Mouse (Mus musculus) thymus, postnatal 25 days (tissue): ENCODE measurements around the gene Cd37.

Experiments used
- DNase-seq: peaks from one replicate; pipeline ENCODE4 v3.0.0; 2022

Gene Cd37

GRCm38 (mm10) chr7:45234333-45234841, 4.5 kb downstream of the Cd37 start:
- DNase-seq: no peak

DNA sequence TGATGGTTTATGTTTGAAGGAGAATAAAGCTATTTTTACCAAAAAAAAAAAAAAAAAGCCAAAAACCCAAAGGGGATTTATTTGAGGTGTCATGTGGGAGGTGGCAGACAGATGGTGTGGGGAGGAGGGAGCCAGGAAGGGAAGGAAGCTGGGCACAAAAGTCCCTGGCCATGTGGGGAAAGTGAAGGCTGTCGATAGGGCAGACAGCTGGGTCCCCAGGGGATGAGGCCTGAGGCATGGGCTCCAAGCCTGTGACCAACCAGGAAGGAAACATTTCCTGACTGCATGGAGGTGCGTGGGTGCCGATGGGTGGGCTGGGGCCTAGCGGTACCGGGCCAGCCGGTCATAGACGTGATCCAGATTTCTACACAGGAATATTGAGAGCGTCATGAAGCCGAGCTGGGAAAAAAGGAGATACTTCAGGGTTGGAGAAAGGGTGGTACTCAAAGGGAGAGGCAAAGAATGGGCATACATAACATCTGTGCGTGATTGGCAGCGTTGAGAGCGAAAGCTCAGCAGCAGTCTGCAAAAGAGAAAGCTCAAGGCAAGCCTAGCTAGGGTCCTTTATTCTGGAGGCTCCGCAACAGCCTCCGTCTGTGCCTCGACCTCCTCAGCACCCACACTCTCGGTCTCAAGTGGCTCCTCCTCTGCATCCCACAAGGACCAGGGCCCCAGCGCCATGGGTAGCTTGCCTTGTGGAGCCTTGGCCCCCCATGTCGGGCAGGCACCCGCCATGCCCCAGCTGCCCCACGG, 5.2 kb downstream of the Cd37 start:
- no peak for DNase-seq

- DNase-seq: no peak
These were observed 6.0 kb downstream of the Cd37 start for GRCm38 (mm10) chr7:45232716-45233465.

- no peak for DNase-seq
These were observed 7.0 kb downstream of the Cd37 start for GRCm38 (mm10) chr7:45231941-45232340.

DNA sequence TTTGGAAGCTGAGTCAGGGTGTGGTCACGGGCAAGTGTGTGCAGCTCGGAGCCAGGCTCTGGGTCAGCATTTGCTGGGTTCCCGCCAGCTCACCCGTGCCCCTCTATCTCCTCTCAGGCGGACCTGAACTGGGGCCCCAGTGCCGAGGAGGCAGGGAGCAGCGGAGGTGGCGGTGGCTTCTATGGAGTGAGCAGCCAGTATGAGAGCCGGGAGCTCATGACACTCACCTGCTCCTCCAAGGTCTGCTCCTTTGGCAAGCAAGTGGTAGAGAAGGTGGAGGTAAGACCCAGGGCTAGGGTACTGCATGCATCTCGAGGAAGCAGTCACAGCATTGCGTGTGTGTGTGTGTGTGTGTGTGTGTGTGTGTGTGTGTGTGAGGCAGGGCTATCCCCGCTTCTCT, 7.7 kb downstream of the Cd37 start:
- no peak for DNase-seq

DNA sequence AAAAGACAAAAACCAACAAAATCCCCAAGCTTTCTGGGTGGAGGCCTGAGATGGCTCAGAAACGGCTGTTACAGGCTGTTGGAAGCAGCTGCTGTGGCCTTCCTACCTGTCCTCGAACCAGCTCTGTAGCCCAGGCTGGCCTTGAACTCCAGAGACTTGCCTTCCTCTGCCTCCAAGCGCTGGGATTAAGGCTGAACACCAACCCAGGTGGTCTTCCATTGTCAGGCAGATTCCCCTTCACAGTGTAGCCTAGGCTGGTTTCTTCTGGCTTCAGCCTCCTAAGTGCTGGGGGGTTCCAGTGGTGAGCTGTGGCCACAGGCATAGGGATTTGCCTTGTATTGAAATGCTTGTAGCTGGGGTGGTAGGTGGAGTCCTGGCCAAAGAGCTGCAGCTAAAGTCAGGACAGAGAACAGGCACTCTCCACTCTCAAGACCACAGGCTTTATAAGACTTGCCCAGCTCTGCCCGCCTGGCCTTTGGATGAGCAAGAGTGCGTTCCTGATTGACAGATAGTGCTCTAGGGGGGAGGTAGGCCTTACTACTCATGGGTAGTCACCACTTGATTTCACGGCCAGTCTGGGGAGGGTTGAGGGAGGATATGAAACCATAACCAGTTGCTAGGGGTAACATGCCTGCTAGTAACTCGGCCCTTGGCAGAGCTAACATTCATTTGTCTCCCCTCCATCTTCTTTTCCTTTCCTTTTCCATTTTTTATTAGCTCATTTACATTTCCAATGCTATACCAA, 9.3 kb downstream of the Cd37 start:
- DNase-seq: no peak

GRCm38 (mm10) chr7:45229046-45229445, 9.9 kb downstream of the Cd37 start:
- DNase-seq: no peak

DNA sequence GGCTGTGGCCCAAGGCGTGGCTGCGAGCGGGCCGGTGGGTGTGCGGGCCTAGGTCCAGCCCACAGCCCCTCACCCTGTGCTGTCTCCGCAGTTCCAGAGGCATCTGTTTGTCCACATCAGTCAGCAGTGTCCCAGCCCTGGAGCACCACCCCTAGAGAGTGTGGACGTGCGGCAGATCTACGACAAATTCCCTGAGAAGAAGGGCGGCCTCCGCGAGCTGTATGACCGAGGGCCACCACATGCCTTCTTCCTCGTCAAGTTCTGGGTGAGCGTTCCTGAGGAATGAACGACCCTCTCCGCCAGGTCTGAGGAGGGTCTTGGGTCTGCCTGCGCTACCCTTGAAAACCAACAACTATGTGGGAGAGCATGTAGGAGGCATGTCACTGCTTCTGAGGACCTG, 10.4 kb downstream of the Cd37 start:
- DNase-seq: no peak

GRCm38 (mm10) chr7:45226421-45226820, 12.5 kb downstream of the Cd37 start:
- no peak for DNase-seq

GRCm38 (mm10) chr7:45224826-45225225, 14.1 kb downstream of the Cd37 start:
- DNase-seq: no peak

DNA sequence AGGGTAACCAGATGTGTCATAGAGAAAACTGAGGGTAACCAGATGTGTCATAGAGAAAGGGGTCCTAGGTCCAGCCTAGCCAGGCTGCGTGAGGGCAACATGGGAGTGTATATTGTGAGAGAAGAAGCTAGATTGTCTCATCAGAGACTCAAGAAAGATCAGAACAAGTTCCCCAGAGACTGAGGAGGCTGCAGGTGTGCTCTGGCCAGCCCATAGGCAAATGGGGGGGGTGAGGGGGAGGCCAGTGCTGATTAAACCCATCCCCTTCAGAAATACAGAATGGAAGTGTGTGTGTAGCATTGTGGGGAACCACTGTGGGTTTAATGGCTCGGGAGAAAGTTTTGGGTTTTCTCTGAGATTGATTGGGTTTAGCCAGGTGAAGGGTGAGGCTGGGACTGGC, 17.2 kb downstream of the Cd37 start:
- DNase-seq: no peak

- no peak for DNase-seq
These were observed 22.3 kb downstream of the Cd37 start for GRCm38 (mm10) chr7:45216442-45217183.

GRCm38 (mm10) chr7:45215673-45216441, 23.1 kb downstream of the Cd37 start, which contains the start of gene Tead2:
TSS of gene Tead2 (plus strand) at chr7:45215753.
- no peak for DNase-seq

- DNase-seq: no peak
These were observed 25.2 kb downstream of the Cd37 start for GRCm38 (mm10) chr7:45213708-45214107.

- no peak for DNase-seq
These were observed 26.6 kb downstream of the Cd37 start for GRCm38 (mm10) chr7:45212356-45212755.

- DNase-seq: no peak
These were observed 27.1 kb downstream of the Cd37 start, which contains the start of gene Dkkl1 for GRCm38 (mm10) chr7:45211851-45212251. TSS of gene Dkkl1 (minus strand) at chr7:45212147.

DNA sequence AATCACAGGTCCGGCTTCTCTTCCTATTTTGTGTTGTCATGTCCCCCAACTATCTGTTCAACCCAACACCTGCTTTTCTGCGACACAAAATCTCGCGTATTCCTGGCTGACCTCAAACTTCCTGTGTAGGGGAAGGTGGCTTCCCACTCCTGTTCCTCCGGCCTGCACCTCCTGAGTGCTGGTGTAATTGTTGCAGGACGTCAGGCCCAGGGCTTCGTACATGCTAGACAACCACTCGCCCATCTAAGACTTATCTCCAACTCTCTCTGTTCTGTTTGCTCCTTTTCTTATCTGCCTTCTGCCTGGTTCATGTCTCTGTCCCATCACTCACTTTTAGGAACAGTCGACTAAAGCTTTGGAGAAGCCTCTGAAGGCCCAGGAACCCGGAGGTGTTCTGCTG, 27.8 kb downstream of the Cd37 start:
- DNase-seq: no peak

GRCm38 (mm10) chr7:45208260-45208659, 30.7 kb downstream of the Cd37 start:
- DNase-seq: no peak

DNA sequence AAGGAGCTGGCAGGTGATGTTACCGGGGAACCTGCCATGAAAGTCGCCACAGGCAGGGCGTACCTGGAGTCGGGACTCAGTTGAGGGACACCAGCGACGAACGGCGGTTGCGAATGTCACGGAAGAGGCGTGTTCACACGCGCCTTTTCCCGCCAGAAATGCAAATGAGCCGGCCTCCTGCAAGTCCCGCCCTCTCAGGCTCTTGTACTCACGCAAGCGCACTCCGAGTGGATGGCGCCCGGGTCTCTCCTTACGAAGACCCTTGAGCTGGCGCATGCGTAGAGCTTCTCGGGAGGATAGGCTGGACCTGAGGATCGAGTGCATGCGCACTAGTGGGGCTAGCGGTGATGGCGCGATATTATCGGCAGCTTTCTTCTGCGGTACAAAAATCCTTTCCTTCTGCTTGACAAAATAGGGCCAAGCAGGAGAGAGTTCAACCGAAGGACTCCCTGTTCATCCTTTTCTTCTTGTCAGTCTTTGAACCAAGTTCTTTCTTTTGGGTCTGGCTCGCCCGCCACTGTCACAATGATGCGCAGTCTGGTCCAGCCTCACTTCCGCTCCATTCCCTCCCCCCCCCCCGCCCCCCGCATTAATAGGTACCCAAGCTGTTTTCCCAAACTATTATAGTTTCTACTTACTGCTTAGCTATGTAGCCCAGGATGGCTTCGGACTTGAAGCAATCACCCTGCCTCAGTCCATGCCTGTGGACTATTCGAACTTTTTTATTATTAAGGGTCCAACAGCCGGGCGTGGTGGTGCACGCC, 34.4 kb downstream of the Cd37 start, which contains the start of gene Ccdc155:
Ccdc155 (minus strand) TSS at position 513 of the 764 bp plus-strand sequence.
- DNase-seq: peak; percentile 94

DNA sequence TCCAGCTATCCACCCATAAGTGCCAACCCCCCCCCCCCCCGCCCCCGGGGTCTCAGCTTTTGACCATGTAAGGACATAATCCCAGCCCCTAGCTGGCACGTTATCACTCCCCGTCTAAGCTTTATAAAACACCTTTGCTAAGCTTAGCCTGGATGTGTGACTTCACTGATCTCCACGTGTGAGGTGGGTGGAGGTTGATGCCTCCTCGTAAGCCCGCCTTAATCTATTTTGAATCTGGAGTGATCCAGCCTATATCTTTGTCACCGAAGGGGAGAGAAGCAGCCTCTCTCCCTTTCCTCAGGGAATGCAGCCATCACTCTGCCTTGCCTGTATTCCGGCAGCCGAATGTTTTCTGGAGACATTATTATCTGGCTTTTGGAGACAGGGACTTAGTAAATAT, 36.3 kb downstream of the Cd37 start:
- no peak for DNase-seq

GRCm38 (mm10) chr7:45198961-45199360, 40.0 kb downstream of the Cd37 start:
- no peak for DNase-seq
